Mouse (Mus musculus) embryonic fibroblast, embryonic 13.5 days (primary cell): ENCODE measurements at regions not wholly inside any gene's neighbourhood (a gene's known extent, or its start where the extent isn't known, plus 50 kb on each side); places are given as distances from the start of the nearest gene placed in this dataset.

Experiments
- CTCF ChIP-seq: IDR thresholded peaks from 2 replicates; pipeline ENCODE4 v1.5.1; 2011; ENCODE audit warnings: mild to moderate bottlenecking, control low read depth, low read length, moderate library complexity, borderline replicate concordance; ENCODE audit not compliant: insufficient read depth
- POLR2A ChIP-seq: IDR thresholded peaks from 2 replicates; pipeline ENCODE4 v1.6.1; 2011; ENCODE audit warnings: low read depth, mild to moderate bottlenecking, control low read depth, low read length, moderate library complexity

GRCm38 (mm10) chr11:17734519-17734918 is 219.2 kb downstream of the Etaa1 start:
- TF ChIP-seq POLR2A (no peak), CTCF (no peak)
